Mouse (Mus musculus) cerebellum, adult (tissue): ENCODE results near the gene Gm21885.

ENCODE experiments used
- ATAC-seq: cut with Nextera tagmentation; 2 replicates; pipeline ENCODE4 v1.9.2; 2017; ENCODE audit warnings: mild to moderate bottlenecking, moderate library complexity, mixed read lengths; ENCODE audit not compliant: insufficient number of reproducible peaks, low FRiP score, low TSS enrichment

The Gm21885 gene

DNA sequence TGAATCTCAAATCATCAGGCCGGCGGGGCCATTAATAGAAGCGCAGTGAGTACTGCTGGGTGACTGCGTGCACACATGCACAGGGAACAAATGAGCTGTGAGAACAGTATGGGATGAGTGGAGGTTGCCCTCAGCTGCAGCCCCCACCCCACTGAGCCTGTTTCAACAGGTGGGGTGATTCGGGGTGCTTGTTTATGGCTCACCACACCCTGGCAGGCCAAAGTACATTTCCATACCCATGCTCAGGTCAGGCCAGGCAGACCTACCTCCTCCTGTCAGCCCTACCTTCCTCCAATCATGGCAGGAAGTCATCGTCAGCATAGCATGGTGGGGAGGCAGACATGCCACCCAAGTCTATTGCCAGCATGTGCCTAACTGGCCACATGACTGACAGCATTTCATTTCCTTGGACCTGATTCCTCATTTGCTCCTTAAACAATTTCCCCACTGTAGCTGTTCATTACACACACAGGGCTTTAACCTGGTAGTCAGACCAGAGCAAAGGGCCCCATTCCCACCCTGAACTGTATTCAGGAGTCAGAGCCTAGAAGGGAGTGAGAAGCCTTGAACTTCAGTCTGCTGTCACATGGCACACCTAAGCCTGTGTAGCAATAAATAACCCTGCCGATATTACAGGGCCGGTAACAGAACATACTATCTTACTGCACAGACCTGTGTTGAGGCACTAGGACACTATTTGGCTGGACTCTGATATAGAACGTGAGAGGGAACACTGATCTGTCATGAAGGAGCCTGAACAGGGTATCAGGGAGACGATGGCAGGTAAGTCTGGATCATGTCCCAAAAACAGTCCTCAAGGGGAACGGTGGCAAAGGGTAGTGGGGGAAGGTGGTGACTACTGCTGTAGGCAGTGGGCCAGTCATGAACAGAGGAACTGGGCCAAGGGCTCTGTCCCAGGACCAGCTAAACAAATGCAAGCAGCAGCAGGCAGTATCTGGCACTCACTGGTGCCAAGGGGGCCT lies at the start of gene Gm21885:
TSS of gene Gm21885 (plus strand) at position 675 of the 983 bp plus-strand sequence.
- ATAC-seq = no peak

- no peak for ATAC-seq
Measured at GRCm38 (mm10) chr11:94233405-94233804, 48.3 kb upstream of the Gm21885 start.

DNA sequence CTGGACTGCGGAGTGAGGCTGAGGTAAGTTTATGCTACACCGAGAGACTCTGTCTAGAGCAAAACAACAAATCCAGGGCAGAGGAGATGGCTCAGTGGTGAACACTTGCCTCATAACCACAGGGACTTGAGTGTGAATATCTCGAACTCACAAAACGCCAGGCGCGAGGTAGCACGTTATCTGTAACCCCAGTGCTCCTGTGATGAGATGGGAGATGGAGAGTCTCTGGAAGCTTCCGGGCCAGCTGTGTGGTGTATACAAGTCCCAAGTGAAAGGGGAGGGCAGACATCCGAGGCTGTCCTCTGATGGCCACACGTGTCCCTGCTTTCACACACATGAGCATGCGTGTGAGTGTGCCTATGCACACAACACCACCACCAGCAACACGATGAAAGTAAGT lies 47.3 kb upstream of the Gm21885 start:
- ATAC-seq = no peak

DNA sequence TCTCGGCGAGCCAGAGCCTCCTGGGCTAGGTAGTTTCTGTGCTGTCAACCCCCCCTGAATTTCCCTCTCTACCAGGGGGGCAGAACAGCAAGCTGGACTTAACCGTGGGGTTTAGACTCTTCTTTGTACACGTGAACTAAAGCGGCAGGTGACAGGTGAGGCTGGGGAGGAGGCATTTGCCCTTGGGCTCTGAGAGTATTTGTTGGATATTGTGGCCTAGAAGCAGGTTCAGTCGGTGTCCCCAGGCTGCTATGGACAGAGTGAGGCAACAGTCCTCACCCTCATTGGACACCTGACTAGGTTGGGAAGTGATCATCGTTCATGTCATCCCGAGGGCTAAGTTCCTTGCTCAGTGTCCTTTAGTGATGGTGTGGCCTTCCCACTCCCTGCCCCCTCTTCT lies 46.8 kb upstream of the Gm21885 start:
- no peak for ATAC-seq

DNA sequence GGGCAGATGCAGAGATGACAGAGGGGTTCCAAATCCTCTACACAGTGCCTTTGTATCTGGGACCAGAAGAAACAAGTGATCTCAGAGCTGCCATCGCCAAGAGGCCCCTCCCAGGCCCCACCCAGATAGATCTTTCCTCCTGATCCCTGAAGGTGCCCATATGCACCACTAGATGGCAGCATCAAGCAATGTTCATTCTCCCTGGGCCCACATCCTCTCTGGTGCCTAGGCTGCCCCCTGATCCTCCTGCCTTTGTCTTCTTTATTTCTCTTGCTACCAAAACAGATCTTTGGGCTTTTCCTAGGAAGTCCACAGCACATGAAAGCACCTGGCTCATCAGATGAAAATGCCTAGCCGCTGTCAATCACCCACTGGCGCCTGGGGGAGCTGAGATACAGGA lies 45.6 kb upstream of the Gm21885 start:
- ATAC-seq = peak; percentile 78

DNA sequence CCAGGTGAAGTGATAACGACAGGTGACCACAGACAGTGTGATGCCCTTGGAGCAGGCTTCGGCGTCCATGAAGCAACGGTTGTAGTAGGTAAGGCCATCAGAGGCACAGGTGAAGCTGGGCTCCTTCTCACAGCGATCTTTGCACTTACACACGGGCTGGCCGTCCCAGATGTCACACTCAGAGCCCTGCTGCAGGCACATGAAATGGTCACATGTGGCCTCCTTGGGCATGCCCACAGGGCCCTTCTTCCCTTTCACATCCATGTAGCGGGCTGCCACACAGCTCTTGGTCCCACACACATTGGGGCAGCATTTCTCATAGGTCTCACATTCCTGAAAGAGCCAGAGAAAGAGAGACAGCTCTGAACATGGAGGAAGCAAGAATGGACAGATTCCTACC lies 42.9 kb upstream of the Gm21885 start:
- no peak for ATAC-seq

DNA sequence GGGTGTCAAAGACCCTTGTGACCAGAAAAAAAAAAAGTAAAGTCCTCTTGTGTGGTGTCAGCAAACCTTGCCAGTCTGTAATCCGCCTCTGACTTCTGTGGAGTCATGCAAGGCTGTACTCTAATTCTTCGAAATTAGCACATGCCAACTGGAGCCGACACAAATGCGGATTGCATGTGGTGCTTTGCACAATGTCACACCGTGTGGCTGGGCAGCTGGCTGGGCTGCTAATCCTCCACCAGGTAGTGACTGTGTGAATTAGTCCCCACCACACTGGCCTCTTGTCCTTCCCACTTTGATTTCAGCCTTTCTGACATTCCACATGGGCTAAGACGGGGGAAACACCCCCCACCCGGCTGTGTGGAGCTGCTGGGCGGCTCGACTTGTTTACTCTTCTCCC lies 42.0 kb upstream of the Gm21885 start:
- no peak for ATAC-seq

DNA sequence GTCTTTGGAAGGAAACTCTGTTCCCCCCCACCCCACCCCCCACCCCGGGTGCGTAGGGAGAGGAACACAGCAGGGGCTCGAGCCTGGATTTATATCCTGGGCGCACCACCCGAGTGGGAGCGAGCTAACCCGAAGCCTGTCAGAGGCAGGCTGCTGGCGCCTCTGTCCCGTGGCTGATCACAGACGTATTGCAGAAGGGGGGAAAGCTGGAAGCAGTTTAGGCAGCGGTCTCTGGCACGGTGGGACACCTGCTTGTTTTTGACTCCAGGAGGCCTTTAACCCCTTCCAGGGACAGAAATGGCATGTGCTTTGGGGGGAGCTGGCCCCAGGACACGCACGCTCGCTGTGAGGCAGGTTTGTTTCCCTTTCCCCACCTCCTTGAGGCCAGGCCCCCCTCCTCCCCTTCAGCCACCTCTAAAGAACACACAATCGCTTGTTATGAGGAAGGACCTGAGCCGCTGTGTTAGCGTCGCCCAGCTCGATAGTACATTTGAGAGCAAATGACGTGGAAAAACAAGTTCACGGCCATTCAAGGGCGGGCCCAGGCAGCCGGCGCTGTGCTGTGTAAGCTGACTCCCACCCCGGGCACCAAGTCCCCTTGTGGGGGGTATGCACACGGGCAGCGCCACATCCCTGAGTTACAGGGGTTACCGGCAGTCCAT lies 38.8 kb upstream of the Gm21885 start:
- ATAC-seq = no peak

GRCm38 (mm10) chr11:94243422-94244180 lies 38.1 kb upstream of the Gm21885 start:
- ATAC-seq = no peak

DNA sequence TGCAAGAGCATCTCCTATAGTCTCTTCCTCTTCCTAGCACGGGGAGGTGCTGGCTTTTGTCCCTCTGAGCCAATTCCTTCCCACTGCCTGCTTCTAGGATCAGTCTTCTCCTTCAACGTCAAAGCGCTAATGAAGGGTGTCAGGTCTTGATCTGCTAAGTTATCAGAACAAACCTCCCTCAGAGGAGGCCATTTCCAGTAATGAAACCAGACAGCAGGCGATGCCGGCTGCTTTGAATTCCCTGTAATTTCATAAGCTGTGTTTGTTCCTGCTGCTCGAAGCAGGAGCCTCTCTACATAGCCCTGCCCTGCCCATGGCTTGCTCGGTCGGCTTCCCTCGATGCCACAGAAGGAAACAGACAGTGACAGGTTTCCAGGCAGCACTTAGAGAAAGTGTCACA lies 37.3 kb upstream of the Gm21885 start:
- no peak for ATAC-seq

DNA sequence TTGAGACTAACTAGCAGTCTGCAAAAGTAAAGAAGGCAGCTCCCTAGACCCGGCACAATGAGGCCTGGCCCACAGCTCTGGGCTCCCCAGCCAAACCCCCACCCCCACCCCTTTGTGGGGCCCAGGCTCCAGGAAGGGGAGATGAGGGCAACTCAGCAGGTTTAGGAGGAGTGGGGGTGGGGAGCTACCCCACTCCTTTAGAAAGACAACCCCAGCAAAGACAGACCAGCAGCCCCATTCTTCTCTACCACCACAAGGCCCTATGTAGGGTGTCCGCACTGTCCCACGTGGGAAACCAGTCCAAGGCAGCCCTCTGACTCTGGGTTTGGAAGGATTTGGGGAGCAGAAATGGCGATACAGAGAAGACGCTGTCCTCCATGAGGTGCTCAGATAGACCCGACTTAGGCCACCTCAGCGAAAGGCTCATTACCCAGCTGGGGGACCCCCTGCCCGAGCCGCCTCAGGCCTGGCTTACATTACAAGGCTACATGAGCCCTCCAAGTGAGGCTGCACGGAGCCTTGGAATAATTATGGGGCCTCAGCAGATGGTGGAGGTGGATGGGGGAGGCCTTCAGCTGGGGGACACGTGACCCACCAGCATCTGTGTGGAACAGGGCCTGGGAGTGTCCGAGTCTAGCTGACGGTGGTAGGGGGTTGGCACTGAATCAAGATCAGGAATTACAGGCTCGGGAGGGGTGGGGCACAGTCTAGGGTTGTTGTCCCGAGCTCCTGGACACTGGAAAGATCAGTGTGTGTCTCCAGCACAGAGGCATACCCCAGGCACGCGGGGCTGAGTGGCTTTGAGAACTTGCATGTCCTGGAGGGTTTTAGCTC lies 35.5 kb upstream of the Gm21885 start, which contains the start of gene Wfikkn2:
TSS of gene Wfikkn2 (minus strand) at position 51 of the 834 bp plus-strand sequence.
- no peak for ATAC-seq

GRCm38 (mm10) chr11:94246789-94247061 lies 34.9 kb upstream of the Gm21885 start:
- no peak for ATAC-seq

DNA sequence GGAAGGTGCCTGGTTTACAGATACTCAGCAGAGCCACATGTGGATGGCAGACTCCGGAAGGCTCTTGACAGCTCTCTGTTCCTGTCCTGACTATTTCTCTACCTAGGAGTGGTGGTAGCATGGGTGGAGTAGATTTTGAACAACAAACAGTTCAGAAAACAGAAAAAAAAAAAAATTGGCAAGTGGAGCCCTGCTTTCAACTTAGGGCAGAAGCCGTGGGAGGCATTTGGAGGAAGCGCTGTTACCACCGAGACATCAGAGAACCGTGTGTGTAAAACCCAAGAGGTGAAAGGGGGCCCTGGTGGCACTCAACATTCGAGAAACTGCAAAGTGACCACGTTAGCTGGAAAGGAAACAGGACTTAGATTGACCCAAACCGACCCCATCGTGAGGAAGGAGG lies 28.5 kb upstream of the Gm21885 start:
- no peak for ATAC-seq

GRCm38 (mm10) chr11:94253691-94254090 lies 28.0 kb upstream of the Gm21885 start:
- no peak for ATAC-seq

GRCm38 (mm10) chr11:94255733-94256132 lies 25.9 kb upstream of the Gm21885 start:
- ATAC-seq = no peak

GRCm38 (mm10) chr11:94257987-94258386 lies 23.7 kb upstream of the Gm21885 start:
- ATAC-seq = no peak

DNA sequence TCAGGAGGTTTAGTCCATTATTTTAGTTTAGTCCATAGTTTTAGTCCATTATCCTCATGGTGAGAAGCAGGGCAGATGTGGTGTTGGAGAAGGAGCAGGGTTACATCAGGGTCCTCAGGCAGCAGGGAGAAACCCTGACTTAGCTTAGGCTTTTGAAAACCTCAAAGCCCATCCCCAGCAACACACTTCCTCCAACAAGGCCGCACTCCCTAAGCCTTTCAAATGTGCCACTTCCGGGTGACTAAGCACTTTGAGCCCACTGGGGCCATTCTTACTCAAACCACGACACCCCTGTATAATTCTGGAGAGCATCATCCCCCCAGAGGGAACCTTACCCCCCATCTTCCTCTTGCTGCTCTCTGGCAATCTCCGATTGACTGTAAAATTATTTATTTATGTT lies 21.9 kb upstream of the Gm21885 start:
- no peak for ATAC-seq

- ATAC-seq = no peak
Measured at GRCm38 (mm10) chr11:94261585-94262370, 19.9 kb upstream of the Gm21885 start.

GRCm38 (mm10) chr11:94265134-94265785 lies 16.4 kb upstream of the Gm21885 start:
- ATAC-seq = peak; percentile 40; the same call in 1 of the 2 replicates
